Mouse (Mus musculus): ENCODE measurements around the gene Sema4c.

DNA sequence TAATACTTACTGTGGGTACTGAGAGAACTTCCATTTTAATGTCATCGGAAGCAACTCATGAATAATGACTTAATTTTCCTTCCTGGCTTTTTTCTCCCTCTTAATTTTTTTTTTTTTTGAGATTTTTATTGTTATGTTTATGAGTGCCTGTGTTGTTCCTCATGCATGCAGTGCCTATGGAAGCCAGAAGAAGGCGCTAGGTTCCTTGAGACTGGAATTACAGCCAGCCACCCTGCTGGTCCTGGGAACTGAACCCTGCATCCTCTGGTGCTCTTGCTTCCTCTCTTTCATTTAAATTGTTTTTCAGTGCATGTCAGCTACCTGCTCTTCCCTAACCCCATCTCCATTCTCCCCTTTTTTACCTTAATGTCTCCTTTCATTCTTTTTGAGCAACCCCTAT, 44.4 kb downstream of the Sema4c start:
- TF ChIP-seq GATA1 (IDR thresholded peaks at IDR 0.05; ENCODE audit: borderline replicate concordance, low read length) (no peak), FLI1 (IDR thresholded peaks at IDR 0.05; ENCODE audit: low read length) (no peak)
